Mouse (Mus musculus): ENCODE results near the gene Tdrd9. TPM values are rescaled to one million over a fixed set of nuclear protein-coding genes. Genes with fewer than 3 reads are reported as not detected.
"Not testable (repeated sequence)": the region's sequence is repeated elsewhere in the genome, so short reads cannot be mapped to it uniquely, and the experiment has no call there.

Tdrd9 gene
- total and polyA plus RNA-seq, 3 experiments, result 28.9 to 46.5 TPM; not detected in 1

DNA sequence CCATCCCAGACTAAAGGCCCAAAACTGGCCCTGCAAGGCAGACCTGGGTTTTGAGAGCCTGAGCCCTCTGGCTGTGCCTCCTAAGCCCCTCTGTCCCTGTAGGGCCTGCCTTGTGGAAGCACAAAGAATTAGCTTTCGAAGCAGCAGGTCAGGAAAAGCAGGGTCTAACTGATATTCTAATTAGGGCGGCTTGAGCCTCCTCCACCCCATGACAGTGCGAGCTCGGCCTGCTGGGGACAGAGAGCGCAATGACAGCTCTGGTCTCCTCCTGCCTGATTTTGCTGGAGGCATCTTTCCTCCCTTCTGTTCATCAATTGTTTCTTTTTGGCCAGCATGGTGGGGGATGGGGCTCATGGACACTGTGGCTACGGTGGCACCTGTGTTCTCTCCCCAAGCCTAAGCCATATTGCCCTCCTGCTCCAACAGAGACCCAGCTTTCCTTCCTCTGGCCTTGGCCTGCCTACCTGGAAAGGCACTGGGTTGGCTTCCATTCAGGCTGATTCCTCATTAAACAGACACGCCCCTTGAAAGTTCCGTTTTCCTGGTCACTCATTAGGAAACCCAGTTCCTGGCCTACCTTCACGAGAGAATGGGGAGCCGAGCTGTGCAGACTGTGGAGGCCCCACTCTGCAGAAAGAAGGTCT lies 27.8 kb upstream of the Tdrd9 start:
- H3K9me3 ChIP-seq (replicated peaks; ENCODE audit: insufficient read depth, low read length), result no peaks in the 10 kb centered on the region
- H3K36me3 ChIP-seq (ENCODE audit: control insufficient read depth in 1 of 2, insufficient read depth in 2 of 2, low read length in 2 of 2), result peaks cover 0 to 13% of the 10 kb centered on the region in 2 experiments; a peak in 2 of 4 replicates
- no peaks in the 10 kb centered on the region for H3K79me2 ChIP-seq (ENCODE audit: control insufficient read depth, insufficient read depth, low read length, poor library complexity)
- peak overlapping the region; percentile 26 for H3K9ac ChIP-seq (ENCODE audit: control insufficient read depth, low read depth, low read length, poor library complexity, severe bottlenecking)
- DNase-seq (ENCODE audit: low read depth, low spot score), result peak; percentile 25
- no peaks in the 10 kb centered on the region for H3K27me3 ChIP-seq (ENCODE audit: control insufficient read depth in 1 of 2, insufficient read depth in 2 of 2, low read length in 2 of 2)
- H3K27ac ChIP-seq (ENCODE audit: control insufficient read depth, low read depth, low read length), result peak overlapping the region; percentile 25
- TF ChIP-seq HCFC1 (IDR thresholded peaks at IDR 0.05; ENCODE audit: low read depth, low read length) (no peak), CHD2 (IDR thresholded peaks at IDR 0.05; ENCODE audit: low read length) (no peak), MEF2A (IDR thresholded peaks at IDR 0.05; ENCODE audit: extremely low read depth, insufficient replicate concordance, low read depth, low read length, poor library complexity, severe bottlenecking) (no peak)
- peaks cover 10 to 22% of the 10 kb centered on the region in 2 experiments for H3K4me1 ChIP-seq (ENCODE audit: control insufficient read depth in 1 of 2, insufficient read depth in 2 of 2, low read length in 2 of 2)
- peak overlapping the region in 1 of 2 experiments; percentile 27; a peak in 1 of 4 replicates for H3K4me3 ChIP-seq (ENCODE audit: control insufficient read depth in 1 of 2, insufficient read depth in 1 of 2, low read depth in 2 of 2, low read length in 2 of 2)

GRCm38 (mm10) chr12:111944065-111944987 lies 27.0 kb upstream of the Tdrd9 start:
- peaks cover 0 to 13% of the 10 kb centered on the region in 2 experiments; a peak in 2 of 4 replicates for H3K36me3 ChIP-seq (ENCODE audit: control insufficient read depth in 1 of 2, insufficient read depth in 2 of 2, low read length in 2 of 2)
- H3K4me1 ChIP-seq (ENCODE audit: control insufficient read depth in 1 of 2, insufficient read depth in 2 of 2, low read length in 2 of 2), result peaks cover 10 to 22% of the 10 kb centered on the region in 2 experiments
- TF ChIP-seq GATA1 (IDR thresholded peaks at IDR 0.05; ENCODE audit: low read depth, low read length), result peak; percentile 73
- H3K9me3 ChIP-seq (replicated peaks; ENCODE audit: insufficient read depth, low read length); H3K27me3 ChIP-seq (ENCODE audit: control insufficient read depth in 1 of 2, insufficient read depth in 2 of 2, low read length in 2 of 2); H3K79me2 ChIP-seq (ENCODE audit: control insufficient read depth, insufficient read depth, low read length, poor library complexity): not testable (repeated sequence)
- peak; percentile 66 for DNase-seq (ENCODE audit: low read depth, low spot score)
- peak overlapping the region; percentile 52 to 71 for H3K4me3 ChIP-seq (ENCODE audit: control insufficient read depth in 1 of 2, insufficient read depth in 1 of 2, low read depth in 2 of 2, low read length in 2 of 2)
- peak overlapping the region; percentile 61 for H3K9ac ChIP-seq (ENCODE audit: control insufficient read depth, low read depth, low read length, poor library complexity, severe bottlenecking)
- H3K27ac ChIP-seq (ENCODE audit: control insufficient read depth, low read depth, low read length), result peak overlapping the region; percentile 98

DNA sequence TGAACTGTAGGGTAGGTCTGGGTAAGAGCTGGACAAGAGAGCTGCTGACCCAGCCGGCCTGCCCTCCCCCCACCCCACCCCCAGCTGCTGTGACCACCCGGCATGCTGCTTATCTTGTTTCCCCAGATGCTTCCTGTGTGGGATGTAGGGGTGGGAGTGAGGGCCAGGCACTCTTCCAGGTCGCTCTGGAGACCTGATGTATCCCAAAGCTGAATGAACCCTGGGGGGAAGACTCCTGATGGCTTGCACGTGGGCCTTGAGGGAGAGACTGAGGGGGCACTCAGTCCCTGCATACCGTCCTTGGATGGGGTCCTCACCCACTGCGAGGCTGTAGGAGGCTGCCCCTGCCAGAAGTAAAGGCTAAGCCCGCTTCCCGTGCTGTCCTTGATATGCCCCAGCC lies 26.2 kb upstream of the Tdrd9 start:
- H3K9me3 ChIP-seq (replicated peaks; ENCODE audit: insufficient read depth, low read length), result no peaks in the 10 kb centered on the region
- H3K9ac ChIP-seq (ENCODE audit: control insufficient read depth, low read depth, low read length, poor library complexity, severe bottlenecking), result peak overlapping the region; percentile 71
- H3K4me3 ChIP-seq (ENCODE audit: control insufficient read depth in 1 of 2, insufficient read depth in 1 of 2, low read depth in 2 of 2, low read length in 2 of 2), result peak overlapping the region; percentile 52 to 80
- TF ChIP-seq HCFC1 (IDR thresholded peaks at IDR 0.05; ENCODE audit: low read depth, low read length) (no peak), MAFK (IDR thresholded peaks at IDR 0.05; ENCODE audit: borderline replicate concordance, low read depth, low read length) (no peak), CHD2 (IDR thresholded peaks at IDR 0.05; ENCODE audit: low read length) (peak; percentile 41), CHD1 (IDR thresholded peaks at IDR 0.05; ENCODE audit: low read depth, low read length) (no peak), USF1 (IDR thresholded peaks at IDR 0.05; ENCODE audit: low read depth, low read length) (0 out of 2 replicates have a peak, but pooled peaks have one; percentile 7), NELFE (IDR thresholded peaks at IDR 0.05; ENCODE audit: low read depth, low read length) (no peak), EP300 (IDR thresholded peaks at IDR 0.05; ENCODE audit: low read depth in 1 of 2, low read length in 2 of 2) (peak; percentile 69 to 89), ELF1 (IDR thresholded peaks at IDR 0.05; ENCODE audit: low read depth, low read length) (no peak), TAL1 (IDR thresholded peaks at IDR 0.05; ENCODE audit: low read length) (peak; percentile 93), MAX (IDR thresholded peaks at IDR 0.05; ENCODE audit: low read length) (peak; percentile 61), BHLHE40 (IDR thresholded peaks at IDR 0.05; ENCODE audit: borderline replicate concordance, low read depth, low read length) (peak; percentile 80), TBP (IDR thresholded peaks at IDR 0.05; ENCODE audit: low read depth, low read length) (no peak), TCF12 (IDR thresholded peaks at IDR 0.05; ENCODE audit: low read depth, low read length) (peak; percentile 96), MAZ (IDR thresholded peaks at IDR 0.05; ENCODE audit: low read depth, low read length) (peak; percentile 78; the same call in 1 of the 2 replicates), MXI1 (IDR thresholded peaks at IDR 0.05; ENCODE audit: low read depth, low read length) (peak; percentile 89), MYC (IDR thresholded peaks at IDR 0.05; ENCODE audit: low read depth, low read length) (peak; percentile 52; the same call in 1 of the 2 replicates), SIN3A (IDR thresholded peaks at IDR 0.05; ENCODE audit: low read length) (peak; percentile 58), ETS1 (IDR thresholded peaks at IDR 0.05; ENCODE audit: low read depth, low read length) (peak; percentile 77), RCOR1 (IDR thresholded peaks at IDR 0.05; ENCODE audit: low read depth, low read length) (peak; percentile 50; the same call in 1 of the 2 replicates), ZKSCAN1 (IDR thresholded peaks at IDR 0.05; ENCODE audit: low read depth, low read length) (no peak), GATA1 (IDR thresholded peaks at IDR 0.05; ENCODE audit: low read depth, low read length) (peak; percentile 60; the same call in 1 of the 2 replicates)

More for the DNA sequence above, 26.2 kb upstream of the Tdrd9 start:
- Histone ChIP-seq H3K27ac (ENCODE audit: control insufficient read depth, low read depth, low read length) (peak overlapping the region; percentile 98), H3K27me3 (ENCODE audit: control insufficient read depth in 1 of 2, insufficient read depth in 2 of 2, low read length in 2 of 2) (no peaks in the 10 kb centered on the region), H3K4me1 (ENCODE audit: control insufficient read depth in 1 of 2, insufficient read depth in 2 of 2, low read length in 2 of 2) (peaks cover 10 to 22% of the 10 kb centered on the region in 2 experiments), H3K79me2 (ENCODE audit: control insufficient read depth, insufficient read depth, low read length, poor library complexity) (no peaks in the 10 kb centered on the region), H3K36me3 (ENCODE audit: control insufficient read depth in 1 of 2, insufficient read depth in 2 of 2, low read length in 2 of 2) (peaks cover 0 to 13% of the 10 kb centered on the region in 2 experiments; a peak in 2 of 4 replicates)
- peak; percentile 80 for DNase-seq (ENCODE audit: low read depth, low spot score)
